Mouse (Mus musculus): Measurements from ENCODE around the gene Cela3b. TPM values are rescaled to one million over a fixed set of nuclear protein-coding genes. Genes with fewer than 3 reads are reported as not detected.
"Not testable (repeated sequence)": the region's sequence is repeated elsewhere in the genome, so short reads cannot be mapped to it uniquely, and the experiment has no call there.

Gene Cela3b
- polyA plus RNA-seq, 1 experiment from 2014 or later, result not detected

GRCm38 (mm10) chr4:137441332-137441731 is 11.0 kb upstream of the Cela3b start:
- Histone ChIP-seq H3K4me2 (replicated peaks) (no peak overlapping the region), H3K4me1 (replicated peaks; ENCODE audit: control insufficient read depth, insufficient read depth, low read length) (no peaks in the 10 kb centered on the region), H3K27ac (no peak overlapping the region), H3K36me3 (replicated peaks; ENCODE audit: control insufficient read depth, insufficient read depth) (no peaks in the 10 kb centered on the region), H3K4me3 (replicated peaks; ENCODE audit: low read length) (no peak overlapping the region), H3K9ac (no peak overlapping the region), H3K27me3 (ENCODE audit: control insufficient read depth, insufficient read depth, low read length) (no peaks in the 10 kb centered on the region), H3K9me3 (ENCODE audit: control insufficient read depth, low read length) (no peaks in the 10 kb centered on the region)
- ATAC-seq (ENCODE audit: low FRiP score) (no peak), DNase-seq (ENCODE audit: low spot score) (no peak)
- WGBS, result 86% methylated on average over 4 of the region's 4 CpGs

- Histone ChIP-seq H3K36me3 (replicated peaks; ENCODE audit: control insufficient read depth, insufficient read depth) (no peaks in the 10 kb centered on the region), H3K9me3 (ENCODE audit: control insufficient read depth, low read length) (no peaks in the 10 kb centered on the region), H3K27ac (no peak overlapping the region), H3K4me1 (replicated peaks; ENCODE audit: control insufficient read depth, insufficient read depth, low read length) (no peaks in the 10 kb centered on the region), H3K4me3 (replicated peaks; ENCODE audit: low read length) (no peak overlapping the region), H3K9ac (no peak overlapping the region), H3K4me2 (replicated peaks) (no peak overlapping the region), H3K27me3 (ENCODE audit: control insufficient read depth, insufficient read depth, low read length) (no peaks in the 10 kb centered on the region)
- no peak for ATAC-seq (ENCODE audit: low FRiP score)
- DNase-seq (ENCODE audit: low spot score), result no peak
- WGBS, result 90% methylated on average over 8 of the region's 8 CpGs
These were observed 8.5 kb upstream of the Cela3b start for GRCm38 (mm10) chr4:137438842-137439241.

- ATAC-seq (ENCODE audit: low FRiP score), result no peak
- no peak overlapping the region for H3K4me2 ChIP-seq (replicated peaks)
These were observed 6.8 kb upstream of the Cela3b start for GRCm38 (mm10) chr4:137436979-137437669.

GRCm38 (mm10) chr4:137432700-137433550 is 2.6 kb upstream of the Cela3b start:
- H3K4me1 ChIP-seq (replicated peaks; ENCODE audit: control insufficient read depth, insufficient read depth, low read length); H3K36me3 ChIP-seq (replicated peaks; ENCODE audit: control insufficient read depth, insufficient read depth); H3K4me2 ChIP-seq (replicated peaks); DNase-seq (ENCODE audit: low spot score); ATAC-seq (ENCODE audit: low FRiP score); H3K27me3 ChIP-seq (ENCODE audit: control insufficient read depth, insufficient read depth, low read length); H3K27ac ChIP-seq; H3K9ac ChIP-seq; H3K4me3 ChIP-seq (replicated peaks; ENCODE audit: low read length); H3K9me3 ChIP-seq (ENCODE audit: control insufficient read depth, low read length): not testable (repeated sequence)
- 85% methylated on average over 10 of the region's 10 CpGs for WGBS

More at GRCm38 (mm10) chr4:137436979-137437669, 6.8 kb upstream of the Cela3b start:
- WGBS, result 88% methylated on average over 8 of the region's 8 CpGs
- H3K36me3 ChIP-seq (replicated peaks; ENCODE audit: control insufficient read depth, insufficient read depth), result no peaks in the 10 kb centered on the region
- no peak overlapping the region for H3K9ac ChIP-seq
- no peak overlapping the region for H3K27ac ChIP-seq
- no peaks in the 10 kb centered on the region for H3K4me1 ChIP-seq (replicated peaks; ENCODE audit: control insufficient read depth, insufficient read depth, low read length)
- no peaks in the 10 kb centered on the region for H3K9me3 ChIP-seq (ENCODE audit: control insufficient read depth, low read length)
- no peak overlapping the region for H3K4me3 ChIP-seq (replicated peaks; ENCODE audit: low read length)
- no peak for DNase-seq (ENCODE audit: low spot score)
- H3K27me3 ChIP-seq (ENCODE audit: control insufficient read depth, insufficient read depth, low read length), result no peaks in the 10 kb centered on the region

GRCm38 (mm10) chr4:137417712-137418564 is 12.4 kb downstream of the Cela3b start:
- H3K9me3 ChIP-seq (ENCODE audit: control insufficient read depth, low read length), result no peaks in the 10 kb centered on the region
- 81% methylated on average over 11 of the region's 11 CpGs for WGBS
- H3K27me3 ChIP-seq (ENCODE audit: control insufficient read depth, insufficient read depth, low read length), result no peaks in the 10 kb centered on the region
- no peak overlapping the region for H3K4me3 ChIP-seq (replicated peaks; ENCODE audit: low read length)
- no peak overlapping the region for H3K9ac ChIP-seq
- ATAC-seq (ENCODE audit: low FRiP score) (no peak), DNase-seq (ENCODE audit: low spot score) (no peak)
- no peaks in the 10 kb centered on the region for H3K36me3 ChIP-seq (replicated peaks; ENCODE audit: control insufficient read depth, insufficient read depth)
- no peaks in the 10 kb centered on the region for H3K4me1 ChIP-seq (replicated peaks; ENCODE audit: control insufficient read depth, insufficient read depth, low read length)
- no peak overlapping the region for H3K27ac ChIP-seq
- H3K4me2 ChIP-seq (replicated peaks), result no peak overlapping the region

GRCm38 (mm10) chr4:137414936-137415335 is 15.4 kb downstream of the Cela3b start:
- Histone ChIP-seq H3K27ac (no peak overlapping the region), H3K4me1 (replicated peaks; ENCODE audit: control insufficient read depth, insufficient read depth, low read length) (no peaks in the 10 kb centered on the region), H3K9me3 (ENCODE audit: control insufficient read depth, low read length) (no peaks in the 10 kb centered on the region), H3K9ac (no peak overlapping the region), H3K4me2 (replicated peaks) (no peak overlapping the region), H3K4me3 (replicated peaks; ENCODE audit: low read length) (no peak overlapping the region), H3K27me3 (ENCODE audit: control insufficient read depth, insufficient read depth, low read length) (no peaks in the 10 kb centered on the region), H3K36me3 (replicated peaks; ENCODE audit: control insufficient read depth, insufficient read depth) (no peaks in the 10 kb centered on the region)
- WGBS, result 80% methylated on average over 1 of the region's 1 CpGs
- no peak for ATAC-seq (ENCODE audit: low FRiP score)
- no peak for DNase-seq (ENCODE audit: low spot score)

- WGBS, result 94% methylated on average over 7 of the region's 7 CpGs
- not testable (repeated sequence) for H3K27ac ChIP-seq; H3K9me3 ChIP-seq (ENCODE audit: control insufficient read depth, low read length); H3K4me1 ChIP-seq (replicated peaks; ENCODE audit: control insufficient read depth, insufficient read depth, low read length); H3K36me3 ChIP-seq (replicated peaks; ENCODE audit: control insufficient read depth, insufficient read depth); DNase-seq (ENCODE audit: low spot score); H3K9ac ChIP-seq; H3K4me2 ChIP-seq (replicated peaks); H3K27me3 ChIP-seq (ENCODE audit: control insufficient read depth, insufficient read depth, low read length); ATAC-seq (ENCODE audit: low FRiP score); H3K4me3 ChIP-seq (replicated peaks; ENCODE audit: low read length)
These were observed 18.1 kb downstream of the Cela3b start for GRCm38 (mm10) chr4:137412185-137412709.

- DNase-seq (ENCODE audit: low spot score), result no peak
- H3K27me3 ChIP-seq (ENCODE audit: control insufficient read depth, insufficient read depth, low read length), result no peaks in the 10 kb centered on the region
- H3K36me3 ChIP-seq (replicated peaks; ENCODE audit: control insufficient read depth, insufficient read depth), result no peaks in the 10 kb centered on the region
- no peak within 1 kb of the TSS for H3K27ac ChIP-seq
- H3K9me3 ChIP-seq (ENCODE audit: control insufficient read depth, low read length), result no peaks in the 10 kb centered on the region
- H3K4me3 ChIP-seq (replicated peaks; ENCODE audit: low read length), result no peak within 1 kb of the TSS
- WGBS, result 91% methylated on average over 5 of the region's 5 CpGs
- no peaks in the 10 kb centered on the region for H3K4me1 ChIP-seq (replicated peaks; ENCODE audit: control insufficient read depth, insufficient read depth, low read length)
- no peak within 1 kb of the TSS for H3K4me2 ChIP-seq (replicated peaks)
- ATAC-seq (ENCODE audit: low FRiP score), result no peak
- no peak within 1 kb of the TSS for H3K9ac ChIP-seq
These were observed 20.6 kb downstream of the Cela3b start, which contains the start of gene Cela3a for GRCm38 (mm10) chr4:137409691-137410090. Cela3a (minus strand) TSS chr4:137409791.

GRCm38 (mm10) chr4:137405571-137405970 is 24.8 kb downstream of the Cela3b start:
- Histone ChIP-seq H3K27me3 (ENCODE audit: control insufficient read depth, insufficient read depth, low read length) (no peaks in the 10 kb centered on the region), H3K4me1 (replicated peaks; ENCODE audit: control insufficient read depth, insufficient read depth, low read length) (no peaks in the 10 kb centered on the region), H3K9me3 (ENCODE audit: control insufficient read depth, low read length) (no peaks in the 10 kb centered on the region), H3K9ac (no peak overlapping the region), H3K4me3 (replicated peaks; ENCODE audit: low read length) (no peak overlapping the region), H3K4me2 (replicated peaks) (no peak overlapping the region), H3K27ac (no peak overlapping the region), H3K36me3 (replicated peaks; ENCODE audit: control insufficient read depth, insufficient read depth) (no peaks in the 10 kb centered on the region)
- DNase-seq (ENCODE audit: low spot score), result no peak
- ATAC-seq (ENCODE audit: low FRiP score), result no peak
- WGBS, result 93% methylated on average over 3 of the region's 3 CpGs

Measured in hindbrain, embryonic 14.5 days (tissue).